Mouse (Mus musculus) G1E-ER4 (cell line): Measurements from ENCODE around the gene Ankrd13c. TPM values are rescaled to one million over a fixed set of nuclear protein-coding genes. Genes with fewer than 3 reads are reported as not detected.

Experiments used
- GATA1 ChIP-seq: IDR thresholded peaks from one replicate; pipeline ENCODE4 v1.8.0; 2012; ENCODE audit warnings: low read length, inconsistent platforms
- polyA plus RNA-seq: library from polyadenylated mRNA; stranded (reverse); fragments of >175 nt; gene quantifications from 2 replicates; pipeline ENCODE4 v1.2.3, GENCODE M21; 2012

Ankrd13c gene
- polyA plus RNA-seq, 1 experiment: 46.6 TPM

- no peak for TF ChIP-seq GATA1
These were observed 15.0 kb upstream of the Ankrd13c start for GRCm38 (mm10) chr3:157932074-157932473.

DNA sequence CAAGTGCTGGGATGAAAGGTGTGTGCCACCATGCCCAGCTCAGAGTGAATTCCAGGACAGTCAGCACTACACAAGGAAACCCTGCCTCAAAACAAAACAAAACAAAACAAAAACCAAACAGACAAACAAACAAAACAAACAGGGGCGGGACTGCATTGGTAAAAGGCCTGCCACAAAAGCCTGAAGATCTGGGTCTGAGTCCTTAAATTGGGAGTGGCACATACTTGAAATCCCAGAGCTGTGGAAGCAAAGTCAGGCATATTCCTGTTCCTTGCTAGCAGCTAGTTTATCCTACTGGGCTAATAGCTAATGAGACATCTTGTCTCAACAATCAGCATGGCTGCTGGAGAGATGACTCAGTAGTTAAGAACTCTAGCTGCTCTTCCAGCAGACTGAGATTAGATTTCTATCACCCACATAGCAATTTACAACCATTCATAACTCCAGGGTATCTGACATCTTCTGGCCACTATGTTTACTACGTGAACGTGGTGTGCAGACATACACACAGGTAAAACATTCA lies 12.7 kb upstream of the Ankrd13c start:
- no peak for TF ChIP-seq GATA1

GRCm38 (mm10) chr3:157938585-157938984 lies 8.5 kb upstream of the Ankrd13c start:
- TF ChIP-seq GATA1: no peak

DNA sequence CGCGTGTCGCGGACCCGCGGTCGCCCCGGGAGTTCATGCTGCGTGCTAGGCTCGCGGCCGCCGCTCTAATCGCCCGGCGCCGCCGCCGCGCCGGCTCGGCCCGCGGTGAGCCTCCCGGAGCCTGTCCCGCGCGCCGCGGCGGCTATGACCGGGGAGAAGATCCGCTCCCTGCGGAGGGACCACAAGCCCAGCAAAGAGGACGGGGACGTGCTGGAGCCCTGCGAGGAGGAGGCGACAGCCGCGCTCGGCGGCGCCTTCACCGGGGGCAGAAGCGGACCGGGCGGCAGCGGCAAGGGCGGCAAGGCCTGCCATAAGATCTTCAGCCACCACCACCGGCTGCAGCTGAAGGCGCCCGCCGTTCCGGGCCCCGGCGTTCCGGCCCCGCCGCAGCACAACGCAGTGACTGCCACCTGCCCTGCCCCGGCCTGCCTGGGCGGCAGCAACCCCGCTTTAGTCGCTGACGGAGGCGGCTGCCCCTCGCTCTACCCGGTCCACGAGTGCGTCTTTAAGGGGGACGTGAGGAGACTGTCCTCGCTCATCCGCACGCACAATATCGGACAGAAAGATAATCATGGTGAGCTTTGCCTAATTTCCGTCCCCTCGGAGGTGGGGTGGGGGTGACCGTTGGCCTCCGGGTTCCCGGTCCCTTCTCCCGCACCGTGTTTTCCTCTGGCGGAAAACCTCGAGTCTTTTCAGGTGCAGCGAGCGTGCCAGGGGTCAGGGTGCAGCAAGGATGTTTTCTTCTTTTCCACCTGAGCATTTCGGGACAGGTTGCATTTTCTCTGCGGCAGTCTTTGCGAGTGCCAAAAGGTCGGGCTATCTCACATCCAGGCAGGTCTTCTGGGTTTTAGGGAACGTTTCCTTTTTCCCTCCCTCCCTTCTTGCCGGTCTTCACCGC lies 593 bp downstream of the Ankrd13c start:
- no peak for TF ChIP-seq GATA1

DNA sequence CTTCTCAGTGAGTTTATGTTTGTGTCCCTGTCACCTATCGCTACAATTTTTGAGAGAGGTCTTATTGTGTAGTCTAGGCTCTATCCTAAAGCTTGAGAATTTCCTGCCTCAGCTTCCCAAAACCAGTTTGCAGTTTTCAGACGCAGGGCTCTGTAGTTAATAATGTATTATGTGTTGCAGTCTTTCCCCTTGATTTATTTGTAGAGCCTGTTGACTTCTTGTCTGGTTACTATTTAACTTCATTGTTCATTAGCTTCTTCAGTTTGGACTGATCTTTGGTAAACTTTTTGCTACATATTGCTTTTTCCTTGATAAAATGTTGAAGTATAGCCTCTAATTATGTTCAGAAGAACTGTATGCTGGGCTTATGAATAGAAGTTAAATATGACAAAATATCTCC lies 5.7 kb downstream of the Ankrd13c start:
- TF ChIP-seq GATA1: no peak

- no peak for TF ChIP-seq GATA1
These were observed 8.4 kb downstream of the Ankrd13c start for GRCm38 (mm10) chr3:157955466-157955865.

- TF ChIP-seq GATA1: no peak
These were observed 9.2 kb downstream of the Ankrd13c start for GRCm38 (mm10) chr3:157956201-157956600.

- TF ChIP-seq GATA1: no peak
These were observed 10.3 kb downstream of the Ankrd13c start for GRCm38 (mm10) chr3:157957320-157957719.

DNA sequence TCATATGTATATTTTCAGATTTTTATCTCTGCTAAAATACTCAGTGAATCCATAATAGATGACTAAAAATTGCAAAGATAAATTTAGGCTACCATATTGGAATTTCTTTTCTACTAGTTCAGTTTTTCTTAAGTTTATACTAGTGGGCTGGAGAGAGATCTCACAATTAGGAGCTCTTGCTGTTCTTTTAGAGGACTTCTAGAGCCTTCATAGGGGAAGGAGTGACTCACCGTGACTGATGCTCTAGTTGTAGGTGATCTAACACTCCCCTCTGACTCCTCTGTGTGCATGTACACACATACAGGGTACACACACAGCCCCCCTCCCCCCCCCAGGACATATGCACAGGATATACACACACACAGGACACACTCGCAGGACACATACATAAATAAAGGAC lies 24.1 kb downstream of the Ankrd13c start:
- no peak for TF ChIP-seq GATA1

GRCm38 (mm10) chr3:157973236-157973635 lies 26.2 kb downstream of the Ankrd13c start:
- no peak for TF ChIP-seq GATA1

- TF ChIP-seq GATA1: no peak
These were observed 32.6 kb downstream of the Ankrd13c start for GRCm38 (mm10) chr3:157979619-157980018.

DNA sequence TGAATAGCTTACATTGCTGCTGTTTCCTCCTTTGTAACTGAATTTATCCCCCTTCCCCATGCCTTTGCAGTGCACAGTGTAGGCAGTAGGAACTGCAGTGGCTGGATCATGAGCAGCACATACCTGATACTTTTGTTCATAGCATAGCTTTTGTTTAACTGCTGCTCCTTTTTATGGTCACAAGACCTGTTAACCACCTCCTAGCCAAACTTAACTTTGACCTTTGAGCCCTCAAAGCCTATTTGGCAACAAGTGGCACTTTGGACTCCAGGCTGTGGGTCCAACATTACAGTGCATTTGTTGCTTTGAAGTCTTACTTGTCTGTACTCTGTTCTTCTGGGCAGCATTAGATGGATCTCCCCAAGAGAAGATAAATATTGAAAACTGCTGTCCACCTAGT lies 46.3 kb downstream of the Ankrd13c start:
- no peak for TF ChIP-seq GATA1

- TF ChIP-seq GATA1: no peak
These were observed 48.7 kb downstream of the Ankrd13c start for GRCm38 (mm10) chr3:157995726-157996125.

DNA sequence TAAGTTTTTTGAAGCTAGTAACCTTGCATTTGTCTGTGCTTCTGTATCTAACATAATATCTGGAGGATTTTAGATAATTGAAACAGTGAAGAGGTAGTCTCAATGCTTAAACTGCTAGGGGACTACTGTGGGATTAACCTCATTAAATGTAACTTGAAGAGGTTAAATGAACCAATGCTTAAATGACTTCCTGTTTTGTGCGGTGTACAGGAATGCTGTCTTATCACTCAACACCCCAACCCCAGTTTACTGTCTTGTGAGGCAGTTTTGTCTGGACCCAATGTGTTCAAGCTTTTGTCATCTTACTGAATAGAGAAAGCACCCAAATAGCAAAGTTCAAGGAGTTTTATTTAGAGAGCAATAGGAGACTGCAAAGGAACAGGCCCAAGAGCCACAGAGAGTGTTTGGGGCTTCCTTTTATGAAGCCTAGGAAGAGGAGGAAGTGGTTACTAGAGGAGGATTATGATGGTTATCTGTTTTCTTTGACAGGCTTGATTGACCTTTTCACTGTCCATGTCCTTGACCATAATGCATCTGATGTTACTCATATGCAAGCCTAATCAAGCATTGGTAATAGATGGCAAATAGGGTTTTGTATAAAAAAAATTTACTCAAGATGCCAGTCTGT lies 51.8 kb downstream of the Ankrd13c start:
- no peak for TF ChIP-seq GATA1

- no peak for TF ChIP-seq GATA1
These were observed 61.6 kb downstream of the Ankrd13c start for GRCm38 (mm10) chr3:158008647-158009046.

GRCm38 (mm10) chr3:158009762-158010320 lies 62.8 kb downstream of the Ankrd13c start:
- no peak for TF ChIP-seq GATA1

GRCm38 (mm10) chr3:158031371-158031925 lies 84.4 kb downstream of the Ankrd13c start:
- no peak for TF ChIP-seq GATA1
